Mouse (Mus musculus): ENCODE data around the gene Rrp36. TPM values are rescaled to one million over a fixed set of nuclear protein-coding genes. Genes with fewer than 3 reads are reported as not detected.

Gene Rrp36
- polyA plus RNA-seq, 1 experiment from 2014 or later = 33.9 TPM

- WGBS = 27% methylated on average over 12 of the region's 12 CpGs
- H3K9me3 ChIP-seq (ENCODE audit: control insufficient read depth, low read length) = no peaks in the 10 kb centered on the region
- H3K36me3 ChIP-seq (ENCODE audit: control insufficient read depth, insufficient read depth, low read length) = peaks cover 60% of the 10 kb centered on the region
- H3K9ac ChIP-seq (ENCODE audit: low read length) = peak overlapping the region; percentile 77
- H3K4me3 ChIP-seq (ENCODE audit: control insufficient read depth in 1 of 2, insufficient read depth in 1 of 2, low read depth in 1 of 2, low read length in 2 of 2) = peak overlapping the region; percentile 66 to 78
- peak overlapping the region; percentile 40 to 69; a peak in 3 of 4 replicates for H3K27ac ChIP-seq (replicated peaks in 1 of 2; ENCODE audit: control insufficient read depth in 1 of 2, insufficient read depth in 1 of 2, low read depth in 2 of 2, low read length in 2 of 2)
- no peak for ATAC-seq (ENCODE audit: insufficient number of reproducible peaks, insufficient read depth, low FRiP score, low read depth)
- peak overlapping the region; percentile 94 for H3K4me2 ChIP-seq (ENCODE audit: low read length)
- H3K27me3 ChIP-seq (ENCODE audit: control insufficient read depth, insufficient read depth, low read length) = no peaks in the 10 kb centered on the region
- H3K4me1 ChIP-seq (ENCODE audit: control insufficient read depth in 2 of 2, insufficient read depth in 2 of 2, low read length in 2 of 2) = peaks cover 14 to 31% of the 10 kb centered on the region in 2 experiments
Measured at GRCm38 (mm10) chr17:46681466-46682118, 7.4 kb upstream of the Rrp36 start.

GRCm38 (mm10) chr17:46680760-46681373, 6.7 kb upstream of the Rrp36 start, which contains the start of gene Klhdc3:
Gene Klhdc3, minus strand, starts transcription at chr17:46680914.
- Histone ChIP-seq H3K4me2 (ENCODE audit: low read length) (peak within 1 kb of the TSS; percentile 94), H3K27ac (replicated peaks in 1 of 2; ENCODE audit: control insufficient read depth in 1 of 2, insufficient read depth in 1 of 2, low read depth in 2 of 2, low read length in 2 of 2) (peak within 1 kb of the TSS; percentile 91 to 93), H3K4me3 (ENCODE audit: control insufficient read depth in 1 of 2, insufficient read depth in 1 of 2, low read depth in 1 of 2, low read length in 2 of 2) (peak within 1 kb of the TSS; percentile 66 to 78), H3K27me3 (ENCODE audit: control insufficient read depth, insufficient read depth, low read length) (no peaks in the 10 kb centered on the region), H3K36me3 (ENCODE audit: control insufficient read depth, insufficient read depth, low read length) (peaks cover 60% of the 10 kb centered on the region), H3K9ac (ENCODE audit: low read length) (peak within 1 kb of the TSS; percentile 83), H3K4me1 (ENCODE audit: control insufficient read depth in 2 of 2, insufficient read depth in 2 of 2, low read length in 2 of 2) (peaks cover 14 to 31% of the 10 kb centered on the region in 2 experiments), H3K9me3 (ENCODE audit: control insufficient read depth, low read length) (no peaks in the 10 kb centered on the region)
- ATAC-seq (ENCODE audit: insufficient number of reproducible peaks, insufficient read depth, low FRiP score, low read depth) = peak; percentile 96
- WGBS = under 1% methylated on average over 49 of the region's 49 CpGs

- ATAC-seq (ENCODE audit: insufficient number of reproducible peaks, insufficient read depth, low FRiP score, low read depth) = peak; percentile 2
- Histone ChIP-seq H3K27me3 (ENCODE audit: control insufficient read depth, insufficient read depth, low read length) (no peaks in the 10 kb centered on the region), H3K4me1 (ENCODE audit: control insufficient read depth in 2 of 2, insufficient read depth in 2 of 2, low read length in 2 of 2) (peaks cover 14 to 31% of the 10 kb centered on the region in 2 experiments), H3K27ac (replicated peaks in 1 of 2; ENCODE audit: control insufficient read depth in 1 of 2, insufficient read depth in 1 of 2, low read depth in 2 of 2, low read length in 2 of 2) (peak overlapping the region; percentile 91 to 93), H3K4me3 (ENCODE audit: control insufficient read depth in 1 of 2, insufficient read depth in 1 of 2, low read depth in 1 of 2, low read length in 2 of 2) (peak overlapping the region; percentile 66 to 78), H3K4me2 (ENCODE audit: low read length) (peak overlapping the region; percentile 84), H3K9ac (ENCODE audit: low read length) (peak overlapping the region; percentile 83), H3K36me3 (ENCODE audit: control insufficient read depth, insufficient read depth, low read length) (peaks cover 60% of the 10 kb centered on the region), H3K9me3 (ENCODE audit: control insufficient read depth, low read length) (no peaks in the 10 kb centered on the region)
- under 1% methylated on average over 34 of the region's 34 CpGs for WGBS
Measured at GRCm38 (mm10) chr17:46679843-46680759, 5.9 kb upstream of the Rrp36 start.

- Histone ChIP-seq H3K4me3 (ENCODE audit: control insufficient read depth in 1 of 2, insufficient read depth in 1 of 2, low read depth in 1 of 2, low read length in 2 of 2) (peak overlapping the region; percentile 66 to 78), H3K36me3 (ENCODE audit: control insufficient read depth, insufficient read depth, low read length) (peaks cover 54% of the 10 kb centered on the region)
Measured at GRCm38 (mm10) chr17:46678911-46679310, 4.8 kb upstream of the Rrp36 start.

GRCm38 (mm10) chr17:46678416-46678815, 4.3 kb upstream of the Rrp36 start, which contains the start of gene Mea1:
Gene Mea1, plus strand, starts transcription at chr17:46678793.
- WGBS = 67% methylated on average over 8 of the region's 9 CpGs
- Histone ChIP-seq H3K27ac (replicated peaks in 1 of 2; ENCODE audit: control insufficient read depth in 1 of 2, insufficient read depth in 1 of 2, low read depth in 2 of 2, low read length in 2 of 2) (peak within 1 kb of the TSS; percentile 92 to 93), H3K9me3 (ENCODE audit: control insufficient read depth, low read length) (no peaks in the 10 kb centered on the region), H3K4me3 (ENCODE audit: control insufficient read depth in 1 of 2, insufficient read depth in 1 of 2, low read depth in 1 of 2, low read length in 2 of 2) (peak within 1 kb of the TSS; percentile 66 to 78), H3K36me3 (ENCODE audit: control insufficient read depth, insufficient read depth, low read length) (peaks cover 49% of the 10 kb centered on the region), H3K4me1 (ENCODE audit: control insufficient read depth in 2 of 2, insufficient read depth in 2 of 2, low read length in 2 of 2) (peaks cover 18 to 31% of the 10 kb centered on the region in 2 experiments), H3K27me3 (ENCODE audit: control insufficient read depth, insufficient read depth, low read length) (no peaks in the 10 kb centered on the region), H3K9ac (ENCODE audit: low read length) (peak within 1 kb of the TSS; percentile 83), H3K4me2 (ENCODE audit: low read length) (peak within 1 kb of the TSS; percentile 84)
- ATAC-seq (ENCODE audit: insufficient number of reproducible peaks, insufficient read depth, low FRiP score, low read depth) = no peak

More at GRCm38 (mm10) chr17:46678911-46679310, 4.8 kb upstream of the Rrp36 start:
- Histone ChIP-seq H3K4me1 (ENCODE audit: control insufficient read depth in 2 of 2, insufficient read depth in 2 of 2, low read length in 2 of 2) (peaks cover 18 to 32% of the 10 kb centered on the region in 2 experiments), H3K4me2 (ENCODE audit: low read length) (peak overlapping the region; percentile 84), H3K27ac (replicated peaks in 1 of 2; ENCODE audit: control insufficient read depth in 1 of 2, insufficient read depth in 1 of 2, low read depth in 2 of 2, low read length in 2 of 2) (peak overlapping the region; percentile 91 to 93), H3K9me3 (ENCODE audit: control insufficient read depth, low read length) (no peaks in the 10 kb centered on the region), H3K27me3 (ENCODE audit: control insufficient read depth, insufficient read depth, low read length) (no peaks in the 10 kb centered on the region), H3K9ac (ENCODE audit: low read length) (peak overlapping the region; percentile 83)
- 12% methylated on average over 9 of the region's 9 CpGs for WGBS
- no peak for ATAC-seq (ENCODE audit: insufficient number of reproducible peaks, insufficient read depth, low FRiP score, low read depth)

DNA sequence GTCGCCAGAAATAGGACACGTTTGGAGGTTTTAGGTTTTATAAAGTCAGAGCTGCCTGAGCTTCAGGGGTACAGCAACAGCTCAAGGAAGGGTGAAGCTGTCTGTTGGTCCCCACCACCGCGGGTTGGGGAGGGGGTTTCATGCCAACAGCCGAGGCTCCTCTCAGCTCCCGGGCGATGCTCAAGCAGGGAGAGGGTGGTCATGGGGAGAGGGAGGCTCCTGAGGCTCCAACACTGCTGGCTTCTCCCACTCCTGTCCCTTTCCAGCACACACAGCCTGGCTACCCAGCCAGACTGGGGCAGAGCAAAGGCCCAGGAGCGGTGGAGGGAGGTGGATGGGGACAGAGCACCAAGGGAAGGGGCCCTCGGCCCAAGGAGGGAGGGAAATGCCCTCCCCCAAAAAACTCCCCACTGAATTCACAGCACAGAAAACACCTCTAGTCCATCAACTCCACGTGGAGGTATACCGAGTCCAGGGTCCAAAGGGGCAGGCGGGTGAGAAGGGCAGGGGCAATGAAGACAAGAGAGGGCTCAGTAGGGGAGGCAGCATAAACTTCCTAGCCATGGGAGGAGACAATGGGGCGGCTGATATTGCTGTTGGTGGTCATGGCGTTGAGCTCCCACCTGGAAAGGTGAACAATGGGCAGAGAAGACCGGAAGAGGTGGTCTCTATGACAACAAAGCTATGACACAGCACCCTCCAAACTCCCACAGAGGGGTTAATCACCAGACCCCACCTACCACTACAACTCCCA, 555 bp upstream of the Rrp36 start:
- Histone ChIP-seq H3K4me3 (ENCODE audit: control insufficient read depth in 1 of 2, insufficient read depth in 1 of 2, low read depth in 1 of 2, low read length in 2 of 2) (peak overlapping the region; percentile 79 to 94), H3K27ac (replicated peaks in 1 of 2; ENCODE audit: control insufficient read depth in 1 of 2, insufficient read depth in 1 of 2, low read depth in 2 of 2, low read length in 2 of 2) (peak overlapping the region; percentile 75 to 80), H3K36me3 (ENCODE audit: control insufficient read depth, insufficient read depth, low read length) (peaks cover 62% of the 10 kb centered on the region), H3K9me3 (ENCODE audit: control insufficient read depth, low read length) (no peaks in the 10 kb centered on the region), H3K27me3 (ENCODE audit: control insufficient read depth, insufficient read depth, low read length) (no peaks in the 10 kb centered on the region), H3K9ac (ENCODE audit: low read length) (peak overlapping the region; percentile 86), H3K4me1 (ENCODE audit: control insufficient read depth in 2 of 2, insufficient read depth in 2 of 2, low read length in 2 of 2) (peaks cover 21 to 31% of the 10 kb centered on the region in 2 experiments), H3K4me2 (ENCODE audit: low read length) (peak overlapping the region; percentile 81)
- 0 out of 2 replicates have a peak, but pooled peaks have one; percentile 0 for ATAC-seq (ENCODE audit: insufficient number of reproducible peaks, insufficient read depth, low FRiP score, low read depth)
- 19% methylated on average over 15 of the region's 15 CpGs for WGBS

Data from heart, embryonic 14.5 days (tissue).